Mouse (Mus musculus) left cerebral cortex, postnatal 14 days (tissue): ENCODE results near the gene Mapk3. TPM values are rescaled to one million over a fixed set of nuclear protein-coding genes. Genes with fewer than 3 reads are reported as not detected.

ENCODE experiments used
- total RNA-seq, 2 experiments: library from RNA; stranded (reverse); gene quantifications; 2 replicates each; pipeline ENCODE4 v1.2.3; 2021

Mapk3 gene
- total RNA-seq, 2 experiments from 2014 or later, result 209 to 214 TPM

Other genes starting within 250 kb of the Mapk3 start
- gene Eif3c, start 193.2 kb upstream of the Mapk3 start, total RNA-seq, result 100 to 1,000 TPM; 182 to 186 TPM
- gene Apobr, start 174.7 kb upstream of the Mapk3 start, total RNA-seq, result under 1 TPM; 0.26 to 0.32 TPM
- 10 to 100 TPM; 20.4 to 21.5 TPM for gene Cln3, start 173.8 kb upstream of the Mapk3 start, total RNA-seq
- gene Il27, start 164.7 kb upstream of the Mapk3 start, total RNA-seq, result not detected
- 10 to 100 TPM; 11.5 to 15.9 TPM for gene Nupr1, start 128.7 kb upstream of the Mapk3 start, total RNA-seq
- 10 to 100 TPM; 32.0 to 33.8 TPM for gene Sgf29, start 110.3 kb upstream of the Mapk3 start, total RNA-seq
- 10 to 100 TPM in 1 of 2 experiments, 1 to 10 TPM in 1; 6.7 to 12.7 TPM for gene Sult1a1, start 83.2 kb upstream of the Mapk3 start, total RNA-seq
- gene Bola2, start 64.2 kb upstream of the Mapk3 start, total RNA-seq, result 100 to 1,000 TPM; 108 to 113 TPM
- gene Slx1b, start 63.8 kb upstream of the Mapk3 start, total RNA-seq, result 10 to 100 TPM; 13.6 to 15.9 TPM
- gene Coro1a, start 51.8 kb upstream of the Mapk3 start, total RNA-seq, result 100 to 1,000 TPM; 173 to 185 TPM
- gene Gdpd3, start 6.7 kb downstream of the Mapk3 start, total RNA-seq, result 1 to 10 TPM; 2.0 to 2.5 TPM
- 100 to 1,000 TPM; 247 to 269 TPM for gene Ypel3, start 17.4 kb downstream of the Mapk3 start, total RNA-seq
- under 1 TPM; 0.51 to 0.92 TPM for gene Tbx6, start 21.9 kb downstream of the Mapk3 start, total RNA-seq
- 10 to 100 TPM; 48.9 to 49.6 TPM for gene Ppp4c, start 32.9 kb downstream of the Mapk3 start, total RNA-seq
- gene Fam57b, start 38.1 kb downstream of the Mapk3 start, total RNA-seq, result 100 to 1,000 TPM; 117 to 118 TPM
- not detected for gene 4930451I11Rik, start 72.0 kb downstream of the Mapk3 start, total RNA-seq
- gene Doc2a, start 87.8 kb downstream of the Mapk3 start, total RNA-seq, result 10 to 100 TPM; 54.8 to 62.4 TPM
- 10 to 100 TPM; 30.2 to 32.1 TPM for gene Hirip3, start 102.4 kb downstream of the Mapk3 start, total RNA-seq
- 10 to 100 TPM; 51.8 to 52.2 TPM for gene Ino80e, start 102.8 kb downstream of the Mapk3 start, total RNA-seq
- 100 to 1,000 TPM; 163 to 169 TPM for gene Taok2, start 125.1 kb downstream of the Mapk3 start, total RNA-seq
- gene Tmem219, start 163.3 kb downstream of the Mapk3 start, total RNA-seq, result 10 to 100 TPM; 21.1 to 23.7 TPM
- gene Kctd13, start 169.3 kb downstream of the Mapk3 start, total RNA-seq, result 100 to 1,000 TPM; 144 to 151 TPM
- 10 to 100 TPM; 49.1 to 52.0 TPM for gene Asphd1, start 190.0 kb downstream of the Mapk3 start, total RNA-seq
- gene Sez6l2, start 191.0 kb downstream of the Mapk3 start, total RNA-seq, result 100 to 1,000 TPM; 335 to 339 TPM
- 100 to 1,000 TPM; 187 to 196 TPM for gene Cdipt, start 216.3 kb downstream of the Mapk3 start, total RNA-seq
- under 1 TPM in 1 of 2 experiments, not detected in 1; 0.42 TPM for gene Cdiptos, start 216.5 kb downstream of the Mapk3 start, total RNA-seq